Mouse (Mus musculus): ENCODE measurements around the gene Lrrc26. TPM values are rescaled to one million over a fixed set of nuclear protein-coding genes. Genes with fewer than 3 reads are reported as not detected.

The Lrrc26 gene
- polyA plus RNA-seq, 1 experiment, result 0.20 TPM

DNA sequence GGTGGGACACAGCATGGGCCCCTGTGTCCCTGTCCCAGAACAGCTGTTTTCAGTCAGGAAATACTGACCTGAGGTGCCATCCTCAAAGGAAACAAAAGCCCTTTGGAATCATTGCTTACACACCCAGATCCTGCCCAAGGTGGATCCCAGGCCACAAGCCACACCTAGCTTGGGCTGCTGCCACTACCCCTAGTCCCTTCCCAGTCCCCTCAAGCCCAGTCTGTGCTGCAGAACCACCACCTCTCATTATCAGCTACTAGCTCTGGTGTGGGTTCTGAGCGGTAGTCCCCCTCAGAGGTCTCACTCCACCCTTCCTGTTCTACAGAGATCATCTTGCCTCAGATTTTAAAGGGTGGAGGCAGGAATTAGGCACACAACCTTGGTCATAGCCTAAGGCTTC is 3.4 kb upstream of the Lrrc26 start:
- peak in 1 of 2 experiments; percentile 32 for DNase-seq
- Histone ChIP-seq H3K4me3 (replicated peaks; ENCODE audit: insufficient read depth, low read depth, low read length) (no peak overlapping the region), H3K4me1 (ENCODE audit: control insufficient read depth, insufficient read depth, low read length) (peaks cover 47% of the 10 kb centered on the region), H3K27ac (ENCODE audit: insufficient read depth, low read length) (peak overlapping the region; percentile 10; the same call in 1 of the 2 replicates), H3K27me3 (ENCODE audit: control insufficient read depth, insufficient read depth, low read length) (no peaks in the 10 kb centered on the region)
- no peak for TF ChIP-seq CTCF (IDR thresholded peaks at IDR 0.05; ENCODE audit: borderline replicate concordance, insufficient read depth, low read depth, low read length)
- TF ChIP-seq POLR2A (IDR thresholded peaks at IDR 0.05; ENCODE audit: borderline replicate concordance, insufficient read depth, low read length), result 0 out of 2 replicates have a peak, but pooled peaks have one; percentile 2
- WGBS, result 69% methylated on average over 1 of the region's 1 CpGs

DNA sequence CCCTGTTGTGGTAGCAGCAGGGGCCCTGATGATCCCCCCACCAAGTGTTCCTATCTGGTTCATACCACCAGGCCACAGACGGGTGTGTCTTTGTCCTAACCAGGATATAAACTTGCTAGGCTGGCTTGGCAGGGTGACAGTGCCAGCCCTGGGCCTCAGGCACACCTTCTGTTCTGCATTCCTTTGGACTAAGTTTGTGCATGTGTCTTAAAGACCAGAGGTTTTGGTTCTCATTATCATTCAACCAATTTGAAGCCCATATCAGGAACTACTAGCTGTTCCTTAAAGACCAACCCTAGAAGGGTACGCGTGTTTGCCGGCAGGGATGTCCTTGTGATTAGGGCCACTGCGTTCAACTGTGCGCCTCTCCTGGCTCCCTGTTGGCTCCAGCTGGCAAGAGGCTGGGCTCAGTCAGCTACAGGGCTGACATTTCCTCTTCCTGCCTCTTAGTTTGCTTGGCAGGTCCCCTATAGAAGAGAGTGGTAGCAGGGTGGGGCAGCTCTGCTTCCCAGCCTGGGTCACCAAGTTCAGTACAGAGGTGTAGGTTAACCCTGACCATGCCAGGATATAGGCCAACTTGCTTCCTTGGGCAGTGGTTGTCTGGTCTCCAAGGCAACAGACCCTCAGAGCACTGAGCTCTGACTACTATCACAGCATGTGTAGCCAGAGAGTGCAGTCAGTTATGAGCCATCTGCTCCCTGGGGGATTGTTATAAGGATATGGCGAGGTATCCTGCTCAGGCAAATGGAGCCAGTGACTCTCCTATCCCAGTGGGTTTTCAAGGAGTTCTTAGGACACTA is 2.7 kb upstream of the Lrrc26 start:
- WGBS, result 5% methylated on average over 7 of the region's 7 CpGs
- TF ChIP-seq POLR2A (IDR thresholded peaks at IDR 0.05; ENCODE audit: borderline replicate concordance, insufficient read depth, low read length), result peak; percentile 14; the same call in 1 of the 2 replicates
- no peak for TF ChIP-seq CTCF (IDR thresholded peaks at IDR 0.05; ENCODE audit: borderline replicate concordance, insufficient read depth, low read depth, low read length)

DNA sequence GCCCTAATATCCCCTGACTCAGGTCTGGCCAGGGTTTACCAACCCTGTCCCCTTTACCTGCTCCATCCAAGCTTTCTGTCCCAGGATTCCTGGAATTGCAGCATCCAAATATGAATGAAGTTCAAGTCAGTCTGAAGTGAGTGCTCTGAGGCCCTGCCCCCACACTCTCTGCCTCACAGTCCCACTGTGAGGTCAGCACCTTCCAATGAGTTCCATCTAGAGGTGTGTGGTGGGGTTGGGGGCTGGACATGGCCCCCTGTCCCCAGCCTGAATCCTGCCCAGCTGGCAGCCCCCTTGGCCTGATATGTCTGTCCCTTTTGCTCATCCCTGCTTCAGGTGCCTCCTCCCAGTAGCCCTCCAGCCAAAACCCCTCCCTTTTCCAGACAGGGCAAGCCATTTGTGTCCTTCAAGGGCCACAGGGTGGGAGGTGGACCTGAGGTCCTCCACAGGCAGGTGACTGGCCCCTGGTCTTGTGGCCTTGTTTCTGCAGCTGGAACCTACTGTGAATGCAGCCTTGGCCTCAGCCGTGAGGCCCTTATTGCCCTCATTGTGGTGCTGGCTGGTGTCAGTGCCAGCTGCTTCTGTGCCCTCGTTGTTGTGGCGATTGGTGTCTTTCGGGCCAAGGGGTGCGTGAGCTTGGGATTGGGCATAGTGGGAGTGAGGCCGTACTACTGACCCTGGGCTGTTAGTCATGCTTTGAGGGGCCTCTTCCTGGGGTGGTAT is 1.6 kb upstream of the Lrrc26 start, which contains the start of gene Tmem210:
TSS of gene Tmem210 (plus strand) at position 219 of the 723 bp plus-strand sequence.
- Histone ChIP-seq H3K27ac (ENCODE audit: insufficient read depth, low read length) (peak within 1 kb of the TSS; percentile 26), H3K4me1 (ENCODE audit: control insufficient read depth, insufficient read depth, low read length) (peaks cover 59% of the 10 kb centered on the region)

More for the DNA sequence above, 2.7 kb upstream of the Lrrc26 start:
- Histone ChIP-seq H3K27me3 (ENCODE audit: control insufficient read depth, insufficient read depth, low read length) (no peaks in the 10 kb centered on the region), H3K4me3 (replicated peaks; ENCODE audit: insufficient read depth, low read depth, low read length) (no peak overlapping the region), H3K27ac (ENCODE audit: insufficient read depth, low read length) (peak overlapping the region; percentile 26), H3K4me1 (ENCODE audit: control insufficient read depth, insufficient read depth, low read length) (peaks cover 54% of the 10 kb centered on the region)
- DNase-seq, result peak; percentile 70 to 73

DNA sequence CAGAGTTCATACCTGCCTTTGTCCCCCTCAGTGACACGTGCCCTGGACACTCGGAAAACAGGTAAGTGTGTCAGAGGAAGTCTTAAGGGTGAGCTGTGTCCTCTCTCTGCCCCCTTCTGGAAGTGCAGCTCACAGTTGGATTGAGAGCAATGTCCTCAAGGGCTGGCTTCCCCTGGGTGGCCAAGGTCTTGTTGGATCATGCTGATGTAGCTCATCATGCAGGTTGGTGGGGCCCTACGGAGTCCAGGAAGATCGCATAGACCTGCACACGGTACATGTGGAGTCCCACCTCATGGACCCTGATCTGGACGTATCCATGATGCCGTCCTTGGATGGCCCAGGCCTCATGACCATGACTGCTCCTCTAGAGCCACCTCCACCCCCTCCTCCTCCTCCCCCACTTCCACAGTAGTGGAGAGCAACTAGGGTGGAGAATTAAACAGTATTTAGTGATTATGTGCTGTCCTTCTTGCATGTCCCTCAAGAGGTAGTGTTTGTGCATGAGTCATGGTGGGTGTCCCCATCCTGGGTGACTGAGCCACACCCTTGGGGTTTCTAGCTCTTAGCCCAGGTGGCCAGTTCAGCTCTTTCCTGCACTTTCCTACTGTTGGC is 875 bp upstream of the Lrrc26 start:
- H3K4me3 ChIP-seq (replicated peaks; ENCODE audit: insufficient read depth, low read depth, low read length), result no peak overlapping the region
- no peak overlapping the region for H3K27ac ChIP-seq (ENCODE audit: insufficient read depth, low read length)
- no peaks in the 10 kb centered on the region for H3K27me3 ChIP-seq (ENCODE audit: control insufficient read depth, insufficient read depth, low read length)
- H3K4me1 ChIP-seq (ENCODE audit: control insufficient read depth, insufficient read depth, low read length), result peaks cover 63% of the 10 kb centered on the region
- TF ChIP-seq CTCF (IDR thresholded peaks at IDR 0.05; ENCODE audit: borderline replicate concordance, insufficient read depth, low read depth, low read length) (0 out of 2 replicates have a peak, but pooled peaks have one; percentile 16), POLR2A (IDR thresholded peaks at IDR 0.05; ENCODE audit: borderline replicate concordance, insufficient read depth, low read length) (0 out of 2 replicates have a peak, but pooled peaks have one; percentile 32)
- 59% methylated on average over 7 of the region's 7 CpGs for WGBS
- peak; percentile 46 to 55 for DNase-seq

More for the DNA sequence above, 1.6 kb upstream of the Lrrc26 start, which contains the start of gene Tmem210:
- no peak within 1 kb of the TSS for H3K4me3 ChIP-seq (replicated peaks; ENCODE audit: insufficient read depth, low read depth, low read length)
- TF ChIP-seq CTCF (IDR thresholded peaks at IDR 0.05; ENCODE audit: borderline replicate concordance, insufficient read depth, low read depth, low read length) (no peak), POLR2A (IDR thresholded peaks at IDR 0.05; ENCODE audit: borderline replicate concordance, insufficient read depth, low read length) (peak; percentile 12; the same call in 1 of the 2 replicates)
- DNase-seq, result peak in 1 of 2 experiments; percentile 58
- 25% methylated on average over 6 of the region's 6 CpGs for WGBS
- H3K27me3 ChIP-seq (ENCODE audit: control insufficient read depth, insufficient read depth, low read length), result no peaks in the 10 kb centered on the region

DNA sequence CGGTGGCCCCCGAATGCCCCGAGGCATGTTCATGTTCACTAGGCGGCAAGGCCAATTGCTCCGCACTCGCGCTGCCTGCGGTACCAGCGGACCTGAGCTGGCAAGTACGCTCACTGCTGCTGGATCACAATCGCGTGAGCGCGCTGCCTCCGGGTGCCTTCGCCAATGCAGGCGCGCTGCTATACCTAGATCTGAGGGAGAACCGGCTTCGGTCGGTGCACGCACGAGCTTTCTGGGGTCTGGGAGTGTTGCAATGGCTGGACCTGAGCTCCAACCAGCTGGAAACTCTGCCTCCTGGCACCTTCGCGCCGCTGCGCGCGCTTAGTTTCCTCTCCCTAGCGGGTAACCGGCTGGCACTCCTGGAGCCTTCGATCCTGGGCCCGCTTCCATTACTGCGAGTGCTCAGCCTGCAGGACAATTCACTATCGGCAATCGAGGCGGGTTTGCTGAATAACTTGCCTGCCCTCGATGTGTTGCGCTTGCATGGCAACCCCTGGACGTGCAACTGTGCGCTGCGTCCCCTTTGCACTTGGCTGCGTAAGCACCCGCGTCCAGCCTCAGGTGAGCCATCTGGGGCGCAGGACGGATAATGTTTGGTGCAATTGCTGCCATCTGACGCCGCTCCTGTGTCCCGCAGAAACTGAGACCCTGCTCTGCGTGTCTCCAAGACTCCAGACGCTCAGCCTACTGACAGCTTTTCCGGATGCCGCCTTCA is 543 bp downstream of the Lrrc26 start:
- peak; percentile 83 to 87 for DNase-seq
- no peak for TF ChIP-seq CTCF (IDR thresholded peaks at IDR 0.05; ENCODE audit: borderline replicate concordance, insufficient read depth, low read depth, low read length)
- peak; percentile 45; the same call in 1 of the 2 replicates for TF ChIP-seq POLR2A (IDR thresholded peaks at IDR 0.05; ENCODE audit: borderline replicate concordance, insufficient read depth, low read length)
- Histone ChIP-seq H3K4me3 (replicated peaks; ENCODE audit: insufficient read depth, low read depth, low read length) (peak overlapping the region; percentile 29), H3K27ac (ENCODE audit: insufficient read depth, low read length) (peak overlapping the region; percentile 68), H3K27me3 (ENCODE audit: control insufficient read depth, insufficient read depth, low read length) (no peaks in the 10 kb centered on the region), H3K4me1 (ENCODE audit: control insufficient read depth, insufficient read depth, low read length) (peaks cover 67% of the 10 kb centered on the region)
- WGBS, result under 1% methylated on average over 54 of the region's 54 CpGs

DNA sequence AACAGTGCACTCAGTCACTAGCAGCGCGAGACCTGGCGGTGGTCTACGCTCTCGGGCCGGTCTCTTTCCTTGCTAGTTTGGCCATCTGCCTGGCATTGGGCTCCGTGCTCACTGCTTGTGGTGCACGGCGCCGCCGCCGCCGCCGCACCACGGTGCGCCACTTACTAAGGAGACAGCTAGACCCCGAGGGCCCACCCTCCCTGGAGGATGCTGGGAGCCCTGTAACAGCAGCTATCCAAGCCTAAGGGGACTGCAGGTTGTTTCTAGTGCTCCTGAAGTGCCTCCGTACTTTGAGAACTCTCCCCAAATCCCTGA is 1.1 kb downstream of the Lrrc26 start:
- DNase-seq, result no peak
- peak overlapping the region; percentile 29 for H3K4me3 ChIP-seq (replicated peaks; ENCODE audit: insufficient read depth, low read depth, low read length)
- 2% methylated on average over 18 of the region's 18 CpGs for WGBS
- no peaks in the 10 kb centered on the region for H3K27me3 ChIP-seq (ENCODE audit: control insufficient read depth, insufficient read depth, low read length)
- H3K4me1 ChIP-seq (ENCODE audit: control insufficient read depth, insufficient read depth, low read length), result peaks cover 67% of the 10 kb centered on the region
- TF ChIP-seq POLR2A (IDR thresholded peaks at IDR 0.05; ENCODE audit: borderline replicate concordance, insufficient read depth, low read length) (no peak), CTCF (IDR thresholded peaks at IDR 0.05; ENCODE audit: borderline replicate concordance, insufficient read depth, low read depth, low read length) (no peak)
- peak overlapping the region; percentile 68 for H3K27ac ChIP-seq (ENCODE audit: insufficient read depth, low read length)

All from cerebellum, adult 2 months (tissue).